Mouse (Mus musculus) retina, postnatal 7 days (tissue): ENCODE measurements around the gene Taf8.

ENCODE experiments used
- DNase-seq: peaks from one replicate; pipeline ENCODE4 v3.0.0-alpha.2; 2012; ENCODE audit warnings: low read depth, low spot score

Gene Taf8

GRCm38 (mm10) chr17:47501946-47502706 is at the start of gene Taf8:
Gene Taf8, minus strand, starts transcription at chr17:47502292.
- DNase-seq = peak; percentile 86

DNA sequence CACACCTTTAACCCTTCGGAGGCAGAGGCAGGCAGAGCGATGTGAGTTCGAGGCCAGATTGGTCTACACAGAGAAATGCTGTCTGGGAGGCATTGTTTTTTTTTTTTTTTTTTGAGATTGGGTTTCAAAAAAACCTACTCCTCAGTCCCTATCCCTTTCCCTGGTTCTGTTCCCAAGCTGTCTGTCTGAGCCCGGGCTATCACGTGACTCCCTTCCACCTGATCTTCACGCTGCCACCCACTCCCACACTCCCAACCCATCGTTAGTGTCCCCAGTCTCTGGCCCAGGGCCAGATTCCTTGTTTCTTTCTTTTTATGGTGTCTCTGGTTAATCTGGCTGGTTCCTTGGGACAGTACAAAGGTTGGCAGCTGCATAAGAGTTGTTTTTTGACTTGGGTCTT is 49.0 kb upstream of the Taf8 start:
- DNase-seq = no peak

- DNase-seq = no peak
These were observed 43.8 kb upstream of the Taf8 start for GRCm38 (mm10) chr17:47545861-47546331.

- DNase-seq = no peak
These were observed 43.1 kb upstream of the Taf8 start for GRCm38 (mm10) chr17:47545154-47545553.

GRCm38 (mm10) chr17:47543051-47543650 is 41.1 kb upstream of the Taf8 start:
- no peak for DNase-seq

DNA sequence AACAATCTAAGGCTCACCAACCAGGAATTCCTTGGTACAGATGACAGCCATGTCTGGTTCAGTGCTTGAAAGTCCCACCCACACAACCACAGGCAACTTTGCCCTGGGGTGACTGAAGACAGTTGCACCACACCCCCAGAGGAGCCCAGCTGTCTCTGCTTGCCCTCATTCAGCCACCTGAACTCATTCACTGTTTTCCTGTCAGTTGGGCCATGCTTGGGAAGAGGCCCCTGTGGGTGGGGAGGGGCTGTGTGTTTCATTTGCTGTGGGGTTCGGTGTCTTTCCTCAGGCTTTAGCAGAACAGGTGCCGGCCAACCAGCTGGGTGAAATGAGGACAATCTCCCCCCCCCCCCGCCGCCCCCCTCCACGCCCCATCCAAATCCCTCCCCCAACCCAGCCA is 40.0 kb upstream of the Taf8 start:
- DNase-seq = no peak

- no peak for DNase-seq
These were observed 37.0 kb upstream of the Taf8 start for GRCm38 (mm10) chr17:47539128-47539527.

- DNase-seq = no peak
These were observed 36.0 kb upstream of the Taf8 start for GRCm38 (mm10) chr17:47538049-47538448.

DNA sequence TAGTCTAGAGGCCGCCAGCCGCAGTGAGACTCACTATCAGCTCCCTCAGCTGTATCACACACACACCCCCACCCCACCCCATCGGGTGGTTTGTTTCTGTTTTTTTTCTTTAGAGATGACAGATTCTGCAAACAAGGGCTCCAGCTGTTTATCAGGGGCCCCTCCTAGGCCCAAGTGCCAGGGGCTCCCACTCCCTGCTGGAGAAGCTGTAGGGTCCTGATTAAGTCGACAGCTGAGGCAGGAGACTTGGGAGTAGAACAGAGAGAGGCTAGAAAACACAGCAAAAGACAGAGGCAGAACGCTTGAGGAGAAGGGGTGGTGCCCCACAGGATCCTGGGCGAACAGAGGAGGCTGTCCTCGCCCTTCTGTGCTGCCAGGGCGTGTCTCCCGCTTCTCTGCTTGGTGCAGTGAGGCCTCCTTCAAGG is 33.7 kb upstream of the Taf8 start:
- DNase-seq = no peak

DNA sequence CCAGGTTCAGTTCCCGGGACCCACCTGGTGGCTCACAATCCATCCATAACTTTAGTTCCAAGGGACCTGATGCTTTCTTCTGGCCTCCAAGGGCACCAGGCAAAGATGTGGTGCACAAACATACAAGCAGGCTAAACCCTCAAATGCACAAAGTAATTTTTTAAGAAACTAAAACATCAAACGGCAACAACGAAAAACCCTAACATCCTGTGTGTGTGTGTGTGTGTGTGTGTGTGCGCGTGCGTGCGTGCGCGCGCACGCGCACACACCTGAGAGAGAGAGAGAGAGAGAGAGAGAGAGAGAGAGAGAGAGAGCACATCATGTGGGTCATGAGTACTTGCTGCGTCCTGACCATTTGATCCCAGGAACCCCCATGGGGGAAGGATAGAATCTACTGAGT is 31.6 kb upstream of the Taf8 start:
- no peak for DNase-seq

DNA sequence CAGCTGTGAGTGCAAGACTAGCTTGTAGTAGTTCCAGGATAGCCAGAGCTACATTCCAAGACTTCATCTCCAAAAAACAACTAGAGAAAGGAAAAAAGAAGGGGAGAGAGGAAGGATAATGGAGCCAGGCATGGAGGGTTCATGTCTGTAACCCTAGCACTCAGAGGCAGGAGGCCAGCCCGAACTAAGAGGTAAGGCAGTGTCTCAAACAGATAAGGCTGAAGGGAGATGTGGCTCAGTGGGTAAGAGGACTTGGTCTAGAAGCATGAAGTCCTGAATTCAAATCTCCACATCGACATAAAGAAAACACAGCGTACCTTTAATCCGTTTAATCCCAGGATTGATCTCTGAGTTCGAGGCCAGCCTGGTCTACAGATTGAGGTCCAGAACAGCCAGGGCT is 30.3 kb upstream of the Taf8 start:
- no peak for DNase-seq

GRCm38 (mm10) chr17:47531387-47531818 is 29.3 kb upstream of the Taf8 start:
- no peak for DNase-seq

DNA sequence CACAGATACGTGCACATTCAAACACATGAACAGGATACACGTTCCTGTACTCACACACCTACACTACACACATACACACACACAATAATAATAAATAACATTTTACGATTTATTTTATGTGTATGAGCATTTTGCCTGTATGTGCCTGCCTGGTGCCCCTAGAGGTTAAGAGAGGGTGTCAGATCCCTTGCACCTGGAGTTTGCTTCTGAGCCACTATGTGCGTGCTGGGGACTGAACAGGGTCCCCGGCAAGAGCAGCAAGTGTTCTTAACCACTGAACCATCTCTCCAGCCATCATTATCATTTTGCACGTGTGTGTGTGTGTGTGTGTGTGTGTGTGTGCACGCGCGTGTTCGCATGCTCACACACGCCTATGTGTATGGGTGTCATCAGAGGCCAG is 27.5 kb upstream of the Taf8 start:
- no peak for DNase-seq

DNA sequence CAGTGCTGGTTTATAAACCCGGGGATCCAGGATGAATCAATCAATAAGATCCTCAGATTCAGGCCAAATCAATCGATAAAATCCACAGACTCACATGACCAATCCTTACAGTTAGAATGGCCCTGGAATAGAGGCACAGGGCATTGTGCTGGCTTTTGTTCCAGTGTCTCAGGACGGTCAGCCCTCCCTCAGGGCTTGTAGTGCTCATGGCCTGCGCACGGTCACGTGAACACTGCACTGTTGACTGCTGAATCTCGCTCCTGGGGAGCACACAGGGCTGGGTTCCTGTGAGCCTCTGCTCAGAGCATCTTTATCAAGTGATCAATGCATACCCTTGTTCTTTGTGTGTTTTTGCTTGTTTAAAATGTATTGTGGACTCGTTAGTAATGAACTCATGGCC is 26.8 kb upstream of the Taf8 start:
- DNase-seq = no peak

DNA sequence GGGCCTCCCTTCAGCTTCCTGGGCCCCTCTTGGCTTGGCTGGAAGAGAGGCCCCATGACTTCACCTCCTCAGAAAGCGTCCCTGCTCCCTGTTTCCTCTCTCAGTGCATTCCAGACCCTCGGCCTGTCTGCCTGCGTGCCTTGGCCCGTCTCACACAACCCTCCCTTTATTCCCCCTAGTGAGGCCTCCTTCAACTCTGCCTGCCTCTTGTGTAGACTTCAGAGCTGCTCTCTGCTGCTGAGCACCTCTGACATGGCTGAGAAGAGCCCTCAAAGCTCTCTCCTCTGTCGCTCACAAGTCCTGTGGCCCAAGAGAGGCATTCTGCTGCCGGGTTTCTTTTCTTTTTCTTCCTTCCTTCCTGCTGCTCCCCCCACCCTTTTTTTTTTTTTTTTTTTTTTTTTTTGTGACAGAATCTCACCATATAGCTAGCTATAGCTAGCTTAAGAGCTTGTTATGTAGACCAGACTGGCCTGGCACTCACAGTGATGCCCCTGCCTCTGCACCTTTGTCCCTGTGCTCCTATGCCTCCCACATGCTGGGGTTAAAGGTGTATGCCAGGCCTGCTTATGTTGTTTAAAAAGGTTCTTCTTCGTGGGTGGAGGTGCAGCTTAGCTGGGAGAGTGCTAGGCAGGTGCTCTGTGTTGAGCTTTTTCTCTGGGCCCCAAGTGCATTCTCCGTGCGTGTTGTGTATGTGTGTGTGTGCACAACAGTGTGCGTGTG is 25.6 kb upstream of the Taf8 start:
- DNase-seq = no peak

GRCm38 (mm10) chr17:47526856-47527520 is 24.9 kb upstream of the Taf8 start:
- DNase-seq = no peak

- DNase-seq = no peak
These were observed 22.9 kb upstream of the Taf8 start for GRCm38 (mm10) chr17:47524991-47525390.

DNA sequence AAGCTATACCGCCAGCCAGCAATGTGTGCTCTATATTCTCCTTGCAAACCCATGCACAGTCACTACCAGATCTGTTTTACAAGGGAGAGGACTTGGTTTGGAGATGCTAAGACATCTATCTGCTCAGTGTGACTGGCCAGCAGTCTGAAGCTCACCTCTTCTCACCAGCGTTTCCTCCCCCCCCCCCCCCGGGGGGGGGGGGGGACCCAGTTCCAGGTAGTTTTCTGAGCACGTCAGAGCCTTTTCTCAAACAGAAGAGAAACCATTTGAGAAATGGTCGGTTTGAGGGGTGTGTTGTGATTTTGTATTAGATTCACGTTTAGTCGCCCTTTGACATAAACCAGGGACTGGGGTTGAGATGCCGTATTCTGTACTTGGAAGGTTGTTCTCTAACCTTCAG is 22.0 kb upstream of the Taf8 start:
- no peak for DNase-seq

- DNase-seq = no peak
These were observed 21.2 kb upstream of the Taf8 start for GRCm38 (mm10) chr17:47523211-47523682.

GRCm38 (mm10) chr17:47522536-47522935 is 20.4 kb upstream of the Taf8 start:
- DNase-seq = no peak

- DNase-seq = peak; percentile 76
These were observed 19.6 kb upstream of the Taf8 start for GRCm38 (mm10) chr17:47521551-47522258.
